Mouse (Mus musculus) small intestine, adult 2 months (tissue): ENCODE data around the gene Gckr. TPM values are rescaled to one million over a fixed set of nuclear protein-coding genes. Genes with fewer than 3 reads are reported as not detected.

ENCODE experiments used
- H3K27ac ChIP-seq: fragments of 200-500 bp; 2 replicates; pipeline ENCODE4 v1.5.1; 2012; ENCODE audit warnings: low read depth, low read length, control low read depth, inconsistent platforms; ENCODE audit not compliant: insufficient read depth
- H3K27me3 ChIP-seq: fragments of 200-500 bp; 2 replicates; pipeline ENCODE4 v1.6.1; 2012; ENCODE audit warnings: mild to moderate bottlenecking, moderate library complexity, low read length, inconsistent platforms; ENCODE audit not compliant: control insufficient read depth, insufficient read depth
- H3K36me3 ChIP-seq: fragments of 200-500 bp; 2 replicates; pipeline ENCODE4 v1.6.1; 2012; ENCODE audit warnings: mild to moderate bottlenecking, low read length, control low read depth, inconsistent platforms; ENCODE audit not compliant: control insufficient read depth, insufficient read depth
- H3K4me1 ChIP-seq: fragments of 200-500 bp; 2 replicates; pipeline ENCODE4 v1.6.1; 2012; ENCODE audit warnings: low read length, inconsistent platforms, mixed read lengths; ENCODE audit not compliant: control insufficient read depth, insufficient read depth, insufficient read length
- H3K4me3 ChIP-seq: fragments of 200-500 bp; 2 replicates; pipeline ENCODE4 v1.5.1; 2012; ENCODE audit warnings: low read depth, mild to moderate bottlenecking, control low read depth, inconsistent platforms, low read length, moderate library complexity
- CTCF ChIP-seq: fragments of 200-500 bp; IDR thresholded peaks from 2 replicates; pipeline ENCODE4 v1.5.1; 2012; ENCODE audit warnings: low read depth, mild to moderate bottlenecking, control low read depth, inconsistent platforms, low read length, moderate library complexity, mixed read lengths; ENCODE audit not compliant: insufficient replicate concordance, insufficient read length; ENCODE audit errors: extremely low read depth
- POLR2A ChIP-seq: fragments of 200-500 bp; IDR thresholded peaks from 2 replicates; pipeline ENCODE4 v1.6.1; 2012; ENCODE audit warnings: low read depth, mild to moderate bottlenecking, control low read depth, inconsistent platforms, low read length, moderate library complexity
- WGBS: fragments of 180-500 bp; shearing (Covaris S2); methylation state at CpG from one replicate; pipeline ENCODE4 v1.1.7; 2018; 5-methylcytosine and 5-hydroxymethylcytosine counted together
- polyA plus RNA-seq: library from polyadenylated mRNA; depleted of rRNA; stranded (reverse); fragments of >200 nt; gene quantifications from 2 replicates; pipeline ENCODE4 v1.2.3, GENCODE M21; 2012; rRNA removed

Gene Gckr
- 0.05 TPM in 1 of 2 replicates, not detected in the other for polyA plus RNA-seq

- no peak within 1 kb of the TSS for H3K27ac ChIP-seq
- TF ChIP-seq POLR2A (no peak), CTCF (no peak)
- 43% methylated on average over 13 of the region's 13 CpGs for WGBS
- peaks cover 18% of the 10 kb centered on the region for H3K27me3 ChIP-seq
- H3K36me3 ChIP-seq: no peaks in the 10 kb centered on the region
- no peak within 1 kb of the TSS for H3K4me3 ChIP-seq
- peaks cover 10% of the 10 kb centered on the region for H3K4me1 ChIP-seq
Measured at GRCm38 (mm10) chr5:31297047-31297757, at the start of gene Gckr. Gene Gckr (plus strand): TSS chr5:31297443.

- 82% methylated on average over 4 of the region's 4 CpGs for WGBS
- no peaks in the 10 kb centered on the region for H3K27me3 ChIP-seq
- peaks cover 56% of the 10 kb centered on the region for H3K36me3 ChIP-seq
- no peak overlapping the region for H3K4me3 ChIP-seq
- peaks cover 14% of the 10 kb centered on the region for H3K4me1 ChIP-seq
- H3K27ac ChIP-seq: no peak overlapping the region
- TF ChIP-seq POLR2A (no peak), CTCF (no peak)
Measured at GRCm38 (mm10) chr5:31250716-31251115, 46.5 kb upstream of the Gckr start.

- peaks cover 14% of the 10 kb centered on the region for H3K4me1 ChIP-seq
- H3K27me3 ChIP-seq: no peaks in the 10 kb centered on the region
- H3K36me3 ChIP-seq: peaks cover 50% of the 10 kb centered on the region
- peak within 1 kb of the TSS; percentile 82 for H3K4me3 ChIP-seq
- WGBS: 26% methylated on average over 47 of the region's 47 CpGs
- H3K27ac ChIP-seq: peak within 1 kb of the TSS; percentile 80
- no peak for TF ChIP-seq CTCF
- peak; percentile 53; the same call in 1 of the 2 replicates for TF ChIP-seq POLR2A
Measured at GRCm38 (mm10) chr5:31251541-31252101, 45.6 kb upstream of the Gckr start, which contains the start of gene Krtcap3. Gene Krtcap3 (plus strand): TSS chr5:31251691.

GRCm38 (mm10) chr5:31252151-31252550, 45.1 kb upstream of the Gckr start:
- H3K36me3 ChIP-seq: peaks cover 47% of the 10 kb centered on the region
- TF ChIP-seq CTCF: no peak
- no peak for TF ChIP-seq POLR2A
- 24% methylated on average over 10 of the region's 10 CpGs for WGBS
- H3K27me3 ChIP-seq: no peaks in the 10 kb centered on the region
- peak overlapping the region; percentile 80 for H3K27ac ChIP-seq
- H3K4me3 ChIP-seq: peak overlapping the region; percentile 82
- peaks cover 14% of the 10 kb centered on the region for H3K4me1 ChIP-seq

- 46% methylated on average over 16 of the region's 16 CpGs for WGBS
- peaks cover 41% of the 10 kb centered on the region for H3K36me3 ChIP-seq
- peak overlapping the region; percentile 95 for H3K27ac ChIP-seq
- H3K4me1 ChIP-seq: peaks cover 14% of the 10 kb centered on the region
- no peaks in the 10 kb centered on the region for H3K27me3 ChIP-seq
- TF ChIP-seq CTCF: no peak
- TF ChIP-seq POLR2A: no peak
- peak overlapping the region; percentile 82 for H3K4me3 ChIP-seq
Measured at GRCm38 (mm10) chr5:31252795-31253545, 44.3 kb upstream of the Gckr start.

GRCm38 (mm10) chr5:31253806-31254205, 43.4 kb upstream of the Gckr start:
- Histone ChIP-seq H3K4me3 (peak overlapping the region; percentile 56), H3K27me3 (no peaks in the 10 kb centered on the region), H3K27ac (peak overlapping the region; percentile 95), H3K36me3 (peaks cover 35% of the 10 kb centered on the region), H3K4me1 (peaks cover 14% of the 10 kb centered on the region)
- 54% methylated on average over 8 of the region's 8 CpGs for WGBS
- no peak for TF ChIP-seq POLR2A
- no peak for TF ChIP-seq CTCF

- no peaks in the 10 kb centered on the region for H3K27me3 ChIP-seq
- TF ChIP-seq POLR2A: no peak
- no peak for TF ChIP-seq CTCF
- H3K36me3 ChIP-seq: peaks cover 30% of the 10 kb centered on the region
- 23% methylated on average over 7 of the region's 7 CpGs for WGBS
- H3K27ac ChIP-seq: peak overlapping the region; percentile 95
- peaks cover 14% of the 10 kb centered on the region for H3K4me1 ChIP-seq
- H3K4me3 ChIP-seq: peak overlapping the region; percentile 56
Measured at GRCm38 (mm10) chr5:31254452-31254851, 42.8 kb upstream of the Gckr start.
